17 mouse cellular contexts compared by ENCODE assay signal in genomic region chr1:78688149-78688548, GRCm38 (mm10). TPM values are rescaled to one million over a fixed set of nuclear protein-coding genes. Genes with fewer than 3 reads are reported as not detected.
A peak's percentile ranks its signal among the peaks of the same experiment; 100 is the strongest.
DNase-seq lines count a peak whose midpoint lies in the region; ATAC-seq and TF ChIP-seq lines count a peak whose summit lies in the region.
"Had no signal": no experiment of that assay in that cellular context is flagged by ENCODE, and none has a peak within 500 bp of the region (broad histone marks: within the 10 kb centered on the region; RNA-seq: fewer than 3 reads in every experiment).

No protein-coding gene starts in this region.

- DNase-seq in embryo, embryonic 10.5 days (ENCODE audit: low spot score): peak; percentile 16
- no peak for DNase-seq in embryo, embryonic 9.5 days (ENCODE audit: extremely low spot score)
- DNase-seq in kidney, adult 2 months: no peak
- no peak for DNase-seq in kidney, postnatal 4 days
- DNase-seq in midbrain, embryonic 14.5 days: peak; percentile 20
- no peak for DNase-seq in midbrain, embryonic 11.5 days (ENCODE audit: low spot score, missing footprints)
- DNase-seq: adrenal gland, adult 8-10 months; cerebellum, adult 8-10 months; heart, adult 18-20 months; heart, postnatal 10 days; kidney, adult 8-10 months; retina, postnatal 1 day had no signal

- no peaks in the 10 kb centered on the region for H3K9me3 ChIP-seq in midbrain, embryonic 14.5 days (ENCODE audit: control insufficient read depth, low read length)
- H3K9me3 ChIP-seq in midbrain, embryonic 11.5 days (ENCODE audit: control insufficient read depth, low read length): no peaks in the 10 kb centered on the region
- H3K9me3 ChIP-seq: hindbrain, embryonic 15.5 days; limb, embryonic 13.5 days had no signal

- H3K36me3 ChIP-seq in kidney, adult 2 months (ENCODE audit: control insufficient read depth, insufficient read depth, low read length): peaks cover 1% of the 10 kb centered on the region; the same call in 1 of the 2 replicates
- H3K36me3 ChIP-seq in midbrain, embryonic 14.5 days (ENCODE audit: control insufficient read depth, insufficient read depth, low read length): peaks cover 29% of the 10 kb centered on the region
- peaks cover 7% of the 10 kb centered on the region; the same call in 1 of the 2 replicates for H3K36me3 ChIP-seq in midbrain, embryonic 11.5 days (ENCODE audit: control insufficient read depth, insufficient read depth, low read length)

- H3K9ac ChIP-seq in midbrain, embryonic 14.5 days (replicated peaks; ENCODE audit: low read length): no peak overlapping the region
- no peak overlapping the region for H3K9ac ChIP-seq in midbrain, embryonic 11.5 days (ENCODE audit: low read length)
- H3K9ac ChIP-seq: hindbrain, embryonic 15.5 days; limb, embryonic 13.5 days had no signal

- H3K27ac ChIP-seq in kidney, adult 2 months (ENCODE audit: insufficient read depth, low read depth, low read length): no peak overlapping the region
- H3K27ac ChIP-seq in midbrain, embryonic 14.5 days (replicated peaks; ENCODE audit: low read depth, low read length): no peak overlapping the region
- no peak overlapping the region for H3K27ac ChIP-seq in midbrain, embryonic 11.5 days (ENCODE audit: low read depth, low read length)
- H3K27ac ChIP-seq: hindbrain, embryonic 15.5 days; limb, embryonic 13.5 days had no signal

- no peaks in the 10 kb centered on the region for H3K4me1 ChIP-seq in kidney, adult 2 months (ENCODE audit: control insufficient read depth, insufficient read depth, low read length)
- H3K4me1 ChIP-seq in midbrain, embryonic 14.5 days (ENCODE audit: control insufficient read depth, insufficient read depth, low read length): no peaks in the 10 kb centered on the region
- no peaks in the 10 kb centered on the region for H3K4me1 ChIP-seq in midbrain, embryonic 11.5 days (ENCODE audit: control insufficient read depth, insufficient read depth, low read length)
- H3K4me1 ChIP-seq: hindbrain, embryonic 15.5 days; limb, embryonic 13.5 days had no signal

- no peak overlapping the region for H3K4me3 ChIP-seq in kidney, adult 2 months (ENCODE audit: insufficient read depth, low read depth, low read length)
- H3K4me3 ChIP-seq in midbrain, embryonic 14.5 days (replicated peaks; ENCODE audit: low read depth, low read length): no peak overlapping the region
- no peak overlapping the region for H3K4me3 ChIP-seq in midbrain, embryonic 11.5 days (ENCODE audit: low read depth, low read length)
- H3K4me3 ChIP-seq: hindbrain, embryonic 15.5 days; limb, embryonic 13.5 days; myocyte had no signal

- no peak for ATAC-seq in midbrain, embryonic 14.5 days (ENCODE audit: low FRiP score, low TSS enrichment)
- ATAC-seq in midbrain, embryonic 11.5 days (ENCODE audit: low FRiP score): no peak
- no peak for ATAC-seq in megakaryocyte-erythroid progenitor cell, adult 5-6 weeks (replicated peaks; ENCODE audit: low FRiP score, low TSS enrichment, poor library complexity, severe bottlenecking)
- ATAC-seq: forebrain, embryonic 14.5 days had no signal

- TF ChIP-seq CTCF in kidney, adult 2 months (conservative IDR thresholded peaks at IDR 0.05; ENCODE audit: insufficient read depth, insufficient read length, low read depth, low read length): peak; percentile 35; the same call in 1 of the 2 replicates

- no peak for TF ChIP-seq POLR2A in kidney, adult 2 months (IDR thresholded peaks at IDR 0.05; ENCODE audit: low read depth, low read length)

- WGBS in kidney, adult 2 months: 92% methylated on average over 7 of the region's 7 CpGs
- 89% methylated on average over 7 of the region's 7 CpGs for WGBS in midbrain, embryonic 14.5 days
- WGBS in midbrain, embryonic 11.5 days: 88% methylated on average over 7 of the region's 7 CpGs

- H3K27me3 ChIP-seq in kidney, adult 2 months (replicated peaks; ENCODE audit: control insufficient read depth, insufficient read depth, low read length): no peaks in the 10 kb centered on the region
- no peaks in the 10 kb centered on the region for H3K27me3 ChIP-seq in midbrain, embryonic 14.5 days (ENCODE audit: control insufficient read depth, insufficient read depth, low read length)
- H3K27me3 ChIP-seq in midbrain, embryonic 11.5 days (ENCODE audit: control insufficient read depth, insufficient read depth, low read length): no peaks in the 10 kb centered on the region
- H3K27me3 ChIP-seq: hindbrain, embryonic 15.5 days; limb, embryonic 13.5 days had no signal

- H3K4me2 ChIP-seq in midbrain, embryonic 14.5 days (ENCODE audit: low read length): no peak overlapping the region
- H3K4me2 ChIP-seq in midbrain, embryonic 11.5 days: no peak overlapping the region
- H3K4me2 ChIP-seq: hindbrain, embryonic 15.5 days; limb, embryonic 13.5 days had no signal

RNA-seq across cellular contexts. Expression of gene Utp14b, which starts 30.3 kb away (rescaled TPM):
- 0.45 and 0.69 TPM in 2 replicates for polyA plus RNA-seq in kidney, adult 2 months (2012; rRNA removed)
- polyA plus RNA-seq in midbrain, embryonic 14.5 days (2014; fragmentation: Nextera tagmentation; extraction: Ambion mirVana): 3.8 and 4.5 TPM in 2 replicates
- 5.3 and 6.0 TPM in 2 replicates for polyA plus RNA-seq in midbrain, embryonic 11.5 days (2014; fragmentation: Nextera tagmentation; extraction: Ambion mirVana)
- 6.1 and 10.7 TPM in 2 replicates for total RNA-seq in megakaryocyte-erythroid progenitor cell, adult 5-6 weeks (2014; fragmentation: Nextera tagmentation)
- total RNA-seq in megakaryocyte-erythroid progenitor cell, adult 5-6 weeks (2017): 8.1 and 18.0 TPM in 2 replicates

RNA-seq across cellular contexts. Expression of gene Acsl3, which starts 30.5 kb away (rescaled TPM):
- 7.3 and 12.9 TPM in 2 replicates for polyA plus RNA-seq in kidney, adult 2 months (2012; rRNA removed)
- 61.3 and 105 TPM in 2 replicates for polyA plus RNA-seq in midbrain, embryonic 14.5 days (2014; fragmentation: Nextera tagmentation; extraction: Ambion mirVana)
- 97.9 and 109 TPM in 2 replicates for polyA plus RNA-seq in midbrain, embryonic 11.5 days (2014; fragmentation: Nextera tagmentation; extraction: Ambion mirVana)
- 10.1 and 12.9 TPM in 2 replicates for total RNA-seq in megakaryocyte-erythroid progenitor cell, adult 5-6 weeks (2014; fragmentation: Nextera tagmentation)
- total RNA-seq in megakaryocyte-erythroid progenitor cell, adult 5-6 weeks (2017): 50.9 and 77.7 TPM in 2 replicates

Comparison
In these comparisons a context has a peak if more than half of its experiments do, and no peak if none do; other contexts are left out.
1. DNase-seq: peak in embryo, embryonic 10.5 days (single experiment) and midbrain, embryonic 14.5 days (single experiment); none in embryo, embryonic 9.5 days (single experiment), kidney, adult 2 months (single experiment), kidney, postnatal 4 days (0 of 2) and midbrain, embryonic 11.5 days (single experiment).